Mouse (Mus musculus) cerebellum, adult 2 months (tissue): ENCODE results near the gene Snrnp25.

Experiments used
- CTCF ChIP-seq: fragments of 200-500 bp; IDR thresholded peaks from 2 replicates; pipeline ENCODE4 v1.5.1; 2011; ENCODE audit warnings: low read depth, mild to moderate bottlenecking, control low read depth, low read length, moderate library complexity, borderline replicate concordance; ENCODE audit not compliant: insufficient read depth
- POLR2A ChIP-seq: fragments of 200-500 bp; IDR thresholded peaks from 2 replicates; pipeline ENCODE4 v1.6.1; 2011; ENCODE audit warnings: low read length, control low read depth, borderline replicate concordance; ENCODE audit not compliant: insufficient read depth

DNA sequence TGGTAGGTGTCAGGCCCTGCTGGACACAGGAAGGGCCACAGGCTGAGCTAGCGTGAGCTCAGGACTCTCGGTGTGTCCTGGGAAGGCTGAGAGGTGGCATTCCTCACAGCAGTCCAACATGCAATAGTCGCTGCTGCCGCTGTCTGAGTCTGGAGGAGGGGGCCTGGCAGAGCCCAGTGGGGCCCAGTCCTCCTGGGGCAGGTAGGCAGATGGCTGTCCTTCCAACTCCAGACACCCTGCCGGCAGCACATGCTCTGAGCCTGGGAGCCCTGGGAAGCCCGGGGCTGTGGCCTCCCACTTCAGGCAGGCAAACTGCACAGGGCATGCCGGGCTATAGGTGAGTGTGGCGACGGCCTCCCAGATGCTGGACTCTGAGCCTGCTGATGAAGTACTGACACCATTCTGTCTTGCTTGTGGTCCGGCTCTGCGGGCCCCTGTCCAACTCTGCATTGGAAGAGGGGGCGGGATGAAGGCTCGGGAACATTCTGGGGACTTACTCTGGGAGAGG, 14.6 kb upstream of the Snrnp25 start:
- no peak for TF ChIP-seq CTCF
- TF ChIP-seq POLR2A: no peak
